Mouse (Mus musculus): ENCODE data around the gene Lrrfip1. TPM values are rescaled to one million over a fixed set of nuclear protein-coding genes. Genes with fewer than 3 reads are reported as not detected.

Lrrfip1 gene
- polyA plus RNA-seq, 1 experiment, result 74.1 TPM

GRCm38 (mm10) chr1:91151509-91151908 lies 153.0 kb downstream of the Lrrfip1 start:
- no peak overlapping the region for H3K4me3 ChIP-seq (ENCODE audit: insufficient read depth, poor library complexity, severe bottlenecking)
- no peak overlapping the region for H3ac ChIP-seq (ENCODE audit: control insufficient read depth, insufficient read length, low read depth)
- no peaks in the 10 kb centered on the region for H3K79me2 ChIP-seq (ENCODE audit: control insufficient read depth, insufficient read depth)
- no peaks in the 10 kb centered on the region for H3K36me3 ChIP-seq (ENCODE audit: control insufficient read depth, insufficient read depth)
- H3K79me3 ChIP-seq (ENCODE audit: low read depth), result no peaks in the 10 kb centered on the region
- no peaks in the 10 kb centered on the region for H3K27me3 ChIP-seq (ENCODE audit: control insufficient read depth, insufficient read depth, insufficient read length)
- TF ChIP-seq CTCF (IDR thresholded peaks at IDR 0.05; ENCODE audit: control insufficient read depth, insufficient read depth, insufficient read length) (no peak), USF1 (IDR thresholded peaks at IDR 0.05; ENCODE audit: low read depth) (no peak), MAX (IDR thresholded peaks at IDR 0.05) (no peak), MYOG (IDR thresholded peaks at IDR 0.05; ENCODE audit: control insufficient read depth, extremely low read depth, insufficient read length) (no peak), FOSL1 (IDR thresholded peaks at IDR 0.05; ENCODE audit: insufficient read depth, low read length, poor library complexity, severe bottlenecking) (no peak), CEBPB (IDR thresholded peaks at IDR 0.05; ENCODE audit: low read depth) (no peak), MYOD1 (IDR thresholded peaks at IDR 0.05; ENCODE audit: control insufficient read depth, insufficient read length, low read depth) (no peak)

DNA sequence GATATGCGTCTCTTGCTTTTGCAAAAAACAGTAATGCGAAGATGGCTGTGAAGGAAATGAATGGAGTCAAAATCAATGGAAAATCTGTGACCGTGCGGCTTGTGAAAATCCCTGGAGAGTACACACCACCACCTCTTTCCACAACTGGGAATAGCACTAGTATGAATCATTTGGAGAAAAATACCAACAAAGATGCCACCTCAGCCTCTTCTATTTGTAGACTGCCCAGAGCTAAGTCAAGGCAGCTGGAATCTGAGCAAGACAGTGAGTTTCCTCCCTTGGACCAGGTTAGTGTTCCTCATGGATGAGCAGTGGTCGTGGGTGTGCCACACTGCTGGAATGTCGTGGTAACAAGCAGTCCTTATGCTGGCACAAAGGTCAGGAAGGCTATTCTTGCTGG lies 168.3 kb downstream of the Lrrfip1 start:
- Histone ChIP-seq H3K27me3 (ENCODE audit: control insufficient read depth, insufficient read depth, insufficient read length) (no peaks in the 10 kb centered on the region), H3ac (ENCODE audit: control insufficient read depth, insufficient read length, low read depth) (no peak overlapping the region), H3K36me3 (ENCODE audit: control insufficient read depth, insufficient read depth) (no peaks in the 10 kb centered on the region), H3K4me3 (ENCODE audit: insufficient read depth, poor library complexity, severe bottlenecking) (no peak overlapping the region), H3K79me2 (ENCODE audit: control insufficient read depth, insufficient read depth) (no peaks in the 10 kb centered on the region), H3K79me3 (ENCODE audit: low read depth) (no peaks in the 10 kb centered on the region)
- TF ChIP-seq MAX (IDR thresholded peaks at IDR 0.05) (no peak), FOSL1 (IDR thresholded peaks at IDR 0.05; ENCODE audit: insufficient read depth, low read length, poor library complexity, severe bottlenecking) (no peak), USF1 (IDR thresholded peaks at IDR 0.05; ENCODE audit: low read depth) (no peak), MYOD1 (IDR thresholded peaks at IDR 0.05; ENCODE audit: control insufficient read depth, insufficient read length, low read depth) (no peak), CEBPB (IDR thresholded peaks at IDR 0.05; ENCODE audit: low read depth) (no peak)

GRCm38 (mm10) chr1:91169157-91169556 lies 170.6 kb downstream of the Lrrfip1 start:
- H3K79me3 ChIP-seq (ENCODE audit: low read depth), result no peaks in the 10 kb centered on the region

GRCm38 (mm10) chr1:91174796-91175195 lies 176.3 kb downstream of the Lrrfip1 start:
- H3K79me3 ChIP-seq (ENCODE audit: low read depth), result no peaks in the 10 kb centered on the region
- TF ChIP-seq CEBPB (IDR thresholded peaks at IDR 0.05; ENCODE audit: low read depth), result no peak
- no peak for TF ChIP-seq MYOD1 (IDR thresholded peaks at IDR 0.05; ENCODE audit: control insufficient read depth, insufficient read length, low read depth)
- no peak for TF ChIP-seq MYOG (IDR thresholded peaks at IDR 0.05; ENCODE audit: control insufficient read depth, extremely low read depth, insufficient read length)
- TF ChIP-seq CTCF (IDR thresholded peaks at IDR 0.05; ENCODE audit: control insufficient read depth, insufficient read depth, insufficient read length), result no peak
- TF ChIP-seq USF1 (IDR thresholded peaks at IDR 0.05; ENCODE audit: low read depth), result no peak
- no peak for TF ChIP-seq MAX (IDR thresholded peaks at IDR 0.05)
- TF ChIP-seq FOSL1 (IDR thresholded peaks at IDR 0.05; ENCODE audit: insufficient read depth, low read length, poor library complexity, severe bottlenecking), result no peak
- H3ac ChIP-seq (ENCODE audit: control insufficient read depth, insufficient read length, low read depth), result no peak overlapping the region
- no peaks in the 10 kb centered on the region for H3K79me2 ChIP-seq (ENCODE audit: control insufficient read depth, insufficient read depth)
- no peaks in the 10 kb centered on the region for H3K27me3 ChIP-seq (ENCODE audit: control insufficient read depth, insufficient read depth, insufficient read length)
- H3K4me3 ChIP-seq (ENCODE audit: insufficient read depth, poor library complexity, severe bottlenecking), result no peak overlapping the region
- H3K36me3 ChIP-seq (ENCODE audit: control insufficient read depth, insufficient read depth), result no peaks in the 10 kb centered on the region

More at GRCm38 (mm10) chr1:91169157-91169556, 170.6 kb downstream of the Lrrfip1 start:
- no peak overlapping the region for H3K4me3 ChIP-seq (ENCODE audit: insufficient read depth, poor library complexity, severe bottlenecking)
- H3K36me3 ChIP-seq (ENCODE audit: control insufficient read depth, insufficient read depth), result no peaks in the 10 kb centered on the region
- H3K27me3 ChIP-seq (ENCODE audit: control insufficient read depth, insufficient read depth, insufficient read length), result no peaks in the 10 kb centered on the region
- H3K79me2 ChIP-seq (ENCODE audit: control insufficient read depth, insufficient read depth), result no peaks in the 10 kb centered on the region
- TF ChIP-seq MAX (IDR thresholded peaks at IDR 0.05), result no peak
- TF ChIP-seq MYOD1 (IDR thresholded peaks at IDR 0.05; ENCODE audit: control insufficient read depth, insufficient read length, low read depth), result no peak
- TF ChIP-seq MYOG (IDR thresholded peaks at IDR 0.05; ENCODE audit: control insufficient read depth, extremely low read depth, insufficient read length), result no peak
- TF ChIP-seq FOSL1 (IDR thresholded peaks at IDR 0.05; ENCODE audit: insufficient read depth, low read length, poor library complexity, severe bottlenecking), result no peak
- no peak for TF ChIP-seq CTCF (IDR thresholded peaks at IDR 0.05; ENCODE audit: control insufficient read depth, insufficient read depth, insufficient read length)
- no peak for TF ChIP-seq CEBPB (IDR thresholded peaks at IDR 0.05; ENCODE audit: low read depth)
- TF ChIP-seq USF1 (IDR thresholded peaks at IDR 0.05; ENCODE audit: low read depth), result no peak
- H3ac ChIP-seq (ENCODE audit: control insufficient read depth, insufficient read length, low read depth), result no peak overlapping the region

GRCm38 (mm10) chr1:91176026-91176425 lies 177.5 kb downstream of the Lrrfip1 start:
- no peaks in the 10 kb centered on the region for H3K79me3 ChIP-seq (ENCODE audit: low read depth)
- no peak overlapping the region for H3ac ChIP-seq (ENCODE audit: control insufficient read depth, insufficient read length, low read depth)
- H3K27me3 ChIP-seq (ENCODE audit: control insufficient read depth, insufficient read depth, insufficient read length), result no peaks in the 10 kb centered on the region
- H3K4me3 ChIP-seq (ENCODE audit: insufficient read depth, poor library complexity, severe bottlenecking), result no peak overlapping the region
- TF ChIP-seq CEBPB (IDR thresholded peaks at IDR 0.05; ENCODE audit: low read depth), result no peak
- no peak for TF ChIP-seq MYOD1 (IDR thresholded peaks at IDR 0.05; ENCODE audit: control insufficient read depth, insufficient read length, low read depth)
- TF ChIP-seq FOSL1 (IDR thresholded peaks at IDR 0.05; ENCODE audit: insufficient read depth, low read length, poor library complexity, severe bottlenecking), result no peak
- TF ChIP-seq MYOG (IDR thresholded peaks at IDR 0.05; ENCODE audit: control insufficient read depth, extremely low read depth, insufficient read length), result no peak
- no peak for TF ChIP-seq USF1 (IDR thresholded peaks at IDR 0.05; ENCODE audit: low read depth)
- TF ChIP-seq CTCF (IDR thresholded peaks at IDR 0.05; ENCODE audit: control insufficient read depth, insufficient read depth, insufficient read length), result no peak
- no peak for TF ChIP-seq MAX (IDR thresholded peaks at IDR 0.05)
- no peaks in the 10 kb centered on the region for H3K36me3 ChIP-seq (ENCODE audit: control insufficient read depth, insufficient read depth)
- no peaks in the 10 kb centered on the region for H3K79me2 ChIP-seq (ENCODE audit: control insufficient read depth, insufficient read depth)

DNA sequence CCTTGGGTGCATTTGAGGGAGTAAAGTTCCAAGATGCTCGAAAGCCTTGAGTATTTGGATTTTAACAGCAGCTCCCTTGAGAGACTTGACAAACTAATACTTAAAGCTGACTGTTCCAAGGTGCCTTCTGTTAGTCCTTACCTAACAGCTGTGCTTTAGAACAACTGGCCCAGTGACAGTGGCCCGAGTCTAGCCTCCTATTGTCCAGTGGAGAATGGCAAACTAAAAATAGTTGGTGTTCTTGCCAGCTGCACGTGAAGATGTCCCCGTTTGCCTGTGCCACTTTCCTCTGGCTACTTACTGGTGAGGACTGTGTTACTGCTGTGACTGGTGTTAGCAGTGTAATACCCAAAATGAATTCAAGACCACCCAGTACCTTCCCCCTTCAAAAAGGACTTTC lies 178.3 kb downstream of the Lrrfip1 start:
- no peaks in the 10 kb centered on the region for H3K79me3 ChIP-seq (ENCODE audit: low read depth)
- TF ChIP-seq MAX (IDR thresholded peaks at IDR 0.05), result no peak
- TF ChIP-seq USF1 (IDR thresholded peaks at IDR 0.05; ENCODE audit: low read depth), result no peak
- no peak for TF ChIP-seq MYOD1 (IDR thresholded peaks at IDR 0.05; ENCODE audit: control insufficient read depth, insufficient read length, low read depth)
- TF ChIP-seq CTCF (IDR thresholded peaks at IDR 0.05; ENCODE audit: control insufficient read depth, insufficient read depth, insufficient read length), result no peak
- TF ChIP-seq CEBPB (IDR thresholded peaks at IDR 0.05; ENCODE audit: low read depth), result no peak
- TF ChIP-seq MYOG (IDR thresholded peaks at IDR 0.05; ENCODE audit: control insufficient read depth, extremely low read depth, insufficient read length), result no peak
- no peak for TF ChIP-seq FOSL1 (IDR thresholded peaks at IDR 0.05; ENCODE audit: insufficient read depth, low read length, poor library complexity, severe bottlenecking)

More for the DNA sequence above, 178.3 kb downstream of the Lrrfip1 start:
- H3K79me2 ChIP-seq (ENCODE audit: control insufficient read depth, insufficient read depth), result no peaks in the 10 kb centered on the region
- H3K36me3 ChIP-seq (ENCODE audit: control insufficient read depth, insufficient read depth), result no peaks in the 10 kb centered on the region
- H3K4me3 ChIP-seq (ENCODE audit: insufficient read depth, poor library complexity, severe bottlenecking), result no peak overlapping the region
- H3ac ChIP-seq (ENCODE audit: control insufficient read depth, insufficient read length, low read depth), result no peak overlapping the region
- H3K27me3 ChIP-seq (ENCODE audit: control insufficient read depth, insufficient read depth, insufficient read length), result no peaks in the 10 kb centered on the region

All from C2C12 (cell line).